Mouse (Mus musculus) mature B cell (primary cell): ENCODE data around the gene Col9a3.

Experiments used
- in situ Hi-C: fragments of 300-500 bp; cut with MboI; formaldehyde crosslinking; loops from 2 replicates; pipeline ENCODE4 v1.14.3; 2019

The Col9a3 gene

DNA sequence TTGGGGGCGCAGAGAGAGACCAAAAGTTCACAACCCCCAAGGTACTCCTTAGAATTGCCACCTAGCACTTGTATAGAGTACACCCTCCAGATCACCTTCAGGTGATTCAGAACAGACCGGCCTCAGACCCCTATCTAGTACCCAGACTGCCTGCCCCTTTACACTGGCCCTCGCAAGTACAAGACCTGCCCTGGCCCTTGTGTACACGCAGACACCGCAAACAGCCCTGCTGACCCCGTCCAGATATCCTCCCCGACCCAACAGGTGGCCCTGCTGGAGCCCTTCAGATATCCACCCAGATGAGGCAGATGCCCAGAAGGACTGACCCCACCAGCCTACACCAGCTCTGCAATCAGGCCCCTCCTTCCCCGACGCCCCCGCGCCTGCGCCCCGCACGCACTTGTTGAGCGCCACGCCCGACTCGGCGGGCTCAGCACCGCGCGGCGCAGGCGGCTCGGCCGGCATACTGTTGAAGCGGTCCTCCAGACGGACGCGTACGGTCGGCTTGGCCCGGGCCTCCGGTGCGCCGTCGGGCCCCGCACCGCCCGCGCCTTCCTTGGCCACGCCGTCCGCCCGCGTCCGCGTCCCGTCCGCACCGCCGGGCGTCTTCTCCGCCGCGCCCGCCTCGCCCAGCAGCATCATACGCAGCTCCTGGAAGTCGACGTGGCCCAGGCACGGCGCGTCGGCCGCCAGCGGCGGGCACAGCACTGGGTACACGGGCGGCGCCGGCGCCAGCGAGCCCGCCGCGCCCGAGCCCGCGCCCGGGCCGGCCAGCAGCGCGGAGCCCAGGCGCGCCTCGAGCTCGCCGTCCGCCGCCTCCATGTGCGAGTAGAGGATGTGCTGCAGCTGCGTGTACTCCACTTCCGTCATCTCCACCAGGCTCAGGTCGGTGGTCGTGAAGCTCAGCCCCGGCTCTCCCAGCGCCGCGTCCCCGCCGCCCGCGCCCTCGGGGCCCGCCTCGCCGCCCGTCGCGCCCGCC is 44.3 kb downstream of the Col9a3 start:
- in situ Hi-C loops, result no loop called here

DNA sequence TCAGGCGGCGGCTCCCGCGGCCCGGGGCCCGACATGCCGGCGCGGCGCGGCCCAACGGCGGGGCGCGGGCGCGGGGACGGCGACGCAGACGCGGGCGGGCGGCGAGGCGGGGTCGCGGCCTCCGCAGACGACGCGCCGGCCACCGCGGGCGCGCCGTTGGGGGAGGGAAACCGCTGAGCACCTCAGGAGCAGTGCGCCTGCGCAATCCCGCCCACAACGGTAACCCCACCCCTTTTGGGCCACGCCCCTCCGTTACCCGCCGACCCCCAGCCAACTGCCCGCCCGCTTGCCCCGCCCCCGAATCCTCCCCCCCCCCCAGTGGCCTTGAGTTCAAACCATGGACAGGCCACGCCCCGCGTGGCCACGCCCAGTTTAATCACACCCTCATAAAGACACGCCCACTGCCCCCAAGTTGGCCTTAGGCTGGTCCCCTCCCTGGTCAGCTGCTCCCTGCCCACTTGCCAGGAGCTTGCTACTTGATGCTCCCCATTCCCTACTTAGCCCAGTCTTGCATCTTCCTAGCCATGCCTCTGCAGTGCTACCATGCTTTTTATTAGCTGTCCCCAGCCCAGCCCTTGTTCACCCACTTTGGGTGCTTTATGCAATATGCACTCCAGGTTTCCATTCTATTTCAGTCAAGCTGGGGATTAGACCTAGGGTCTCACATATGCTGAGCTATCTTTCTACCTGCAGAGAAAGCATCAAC is 45.1 kb downstream of the Col9a3 start, which contains the start of gene Tcfl5:
Tcfl5 (minus strand) TSS at position 154 of the 706 bp plus-strand sequence.
- in situ Hi-C loops, result no loop called here

- in situ Hi-C loops, result no loop called here
Measured at GRCm38 (mm10) chr2:180643626-180644025, 46.0 kb downstream of the Col9a3 start.

DNA sequence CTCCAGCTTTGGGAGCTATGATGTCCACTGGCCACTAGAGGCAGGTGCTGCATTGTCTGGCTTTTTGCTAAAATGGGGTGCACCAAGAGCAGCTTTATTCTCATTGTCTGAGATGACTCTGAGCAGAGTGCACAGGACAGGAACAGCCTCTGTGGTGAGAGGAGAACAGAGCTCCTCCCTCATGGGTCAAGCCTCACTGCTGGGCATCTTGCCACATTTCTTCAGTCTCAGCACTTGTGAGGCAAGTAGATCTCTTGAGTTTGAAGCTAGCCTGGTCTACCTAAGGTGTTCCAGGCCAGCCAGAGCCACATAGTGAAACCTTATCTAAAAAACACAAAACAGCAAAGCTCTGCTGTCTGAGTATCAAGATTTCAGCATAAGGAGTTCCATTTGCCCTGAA is 49.3 kb downstream of the Col9a3 start:
- in situ Hi-C loops, result no loop called here

GRCm38 (mm10) chr2:180654666-180655065 is 57.1 kb downstream of the Col9a3 start:
- in situ Hi-C loops, result no loop called here

GRCm38 (mm10) chr2:180655150-180655549 is 57.6 kb downstream of the Col9a3 start:
- in situ Hi-C loops, result no loop called here

- in situ Hi-C loops, result no loop called here
Measured at GRCm38 (mm10) chr2:180657394-180658013, 59.9 kb downstream of the Col9a3 start.

- in situ Hi-C loops, result no loop called here
Measured at GRCm38 (mm10) chr2:180658381-180658780, 60.8 kb downstream of the Col9a3 start.

DNA sequence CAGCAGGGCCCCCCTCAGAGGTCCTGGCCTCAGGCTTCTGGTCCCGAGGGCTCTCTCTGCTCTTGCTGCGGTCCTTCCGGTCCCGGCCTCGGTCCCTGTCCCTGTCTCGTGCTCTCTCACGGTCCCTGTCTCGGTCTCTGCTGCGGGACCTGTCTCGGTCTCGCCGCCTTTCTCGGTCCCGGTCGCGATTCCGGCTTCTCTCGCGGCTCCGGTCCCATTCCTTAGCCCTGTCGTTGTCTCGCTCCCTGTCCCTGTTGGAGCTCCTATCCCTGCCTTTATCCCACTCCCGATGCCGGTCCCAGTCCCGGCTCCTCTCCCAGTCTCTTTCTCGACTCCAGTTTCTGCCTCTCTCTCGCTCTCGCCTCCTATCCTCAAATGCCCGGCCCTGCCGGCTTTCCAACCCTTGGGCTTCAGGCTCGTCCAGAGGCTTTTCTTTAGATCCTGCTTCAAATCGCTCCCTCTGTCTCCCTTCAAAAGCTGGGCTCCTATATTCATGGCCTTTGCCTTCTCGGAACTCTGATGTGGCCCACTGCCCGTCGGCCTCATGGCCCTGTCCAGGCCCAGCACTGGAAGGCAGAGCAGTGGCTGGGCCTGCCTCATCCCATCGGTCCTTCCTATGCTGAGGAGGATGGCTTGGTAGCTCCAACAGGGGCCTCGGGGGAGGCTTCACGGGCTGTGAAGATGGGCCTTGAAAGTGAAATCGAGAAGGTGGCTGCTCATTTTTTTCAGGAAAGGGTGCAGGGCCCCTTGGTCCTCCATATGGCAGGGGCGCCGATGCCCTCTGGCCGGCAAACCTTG is 62.0 kb downstream of the Col9a3 start:
- in situ Hi-C loops, result no loop called here

GRCm38 (mm10) chr2:180660521-180660920 is 62.9 kb downstream of the Col9a3 start:
- in situ Hi-C loops, result no loop called here

GRCm38 (mm10) chr2:180662008-180662407 is 64.4 kb downstream of the Col9a3 start:
- in situ Hi-C loops, result no loop called here
